Mouse (Mus musculus) heart, adult 11 months (tissue): ENCODE results near the gene Usp39.

Experiments
- DNase-seq: peaks from one replicate; pipeline ENCODE4 v3.0.0; 2022

Usp39 gene

DNA sequence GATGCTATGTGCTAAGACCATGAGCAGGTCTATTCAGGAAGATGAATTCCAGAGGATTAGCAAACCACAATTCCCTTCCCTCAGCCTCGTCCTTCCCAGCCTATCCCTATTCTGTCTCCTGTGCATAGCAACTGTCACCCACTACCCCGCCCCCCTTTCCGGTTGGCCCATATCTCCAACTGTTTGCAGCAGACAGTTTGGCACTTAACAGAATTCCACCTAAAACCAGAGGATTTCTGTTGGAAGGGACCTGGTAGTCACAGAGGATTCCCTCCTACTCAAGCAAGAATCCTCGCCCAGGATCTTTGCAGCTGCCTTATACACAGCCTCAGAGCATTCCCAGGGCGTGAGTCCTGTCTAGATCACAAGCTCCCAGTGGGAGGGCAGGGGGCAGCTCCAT is 26.2 kb upstream of the Usp39 start:
- peak; percentile 95 for DNase-seq

DNA sequence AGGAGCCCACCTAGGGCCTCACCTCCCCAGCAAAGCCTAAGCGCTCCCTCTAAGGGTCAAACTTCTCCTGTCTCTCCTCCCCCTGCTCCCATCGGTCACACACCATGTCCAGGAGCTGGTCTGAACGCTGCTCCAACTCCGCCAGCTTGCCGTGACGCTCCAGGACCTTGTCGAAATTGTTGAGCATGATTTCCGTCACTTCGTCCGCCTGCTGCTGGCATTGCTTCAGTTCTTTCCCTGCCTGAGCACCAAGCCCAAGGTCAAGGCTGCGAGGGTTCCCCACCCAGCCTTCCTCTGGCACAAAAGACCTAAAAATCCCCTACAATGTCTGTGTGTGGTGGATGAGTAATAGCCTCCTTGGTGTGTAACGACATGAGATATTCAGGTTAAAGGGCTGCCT is 25.1 kb upstream of the Usp39 start:
- DNase-seq = peak; percentile 93

DNA sequence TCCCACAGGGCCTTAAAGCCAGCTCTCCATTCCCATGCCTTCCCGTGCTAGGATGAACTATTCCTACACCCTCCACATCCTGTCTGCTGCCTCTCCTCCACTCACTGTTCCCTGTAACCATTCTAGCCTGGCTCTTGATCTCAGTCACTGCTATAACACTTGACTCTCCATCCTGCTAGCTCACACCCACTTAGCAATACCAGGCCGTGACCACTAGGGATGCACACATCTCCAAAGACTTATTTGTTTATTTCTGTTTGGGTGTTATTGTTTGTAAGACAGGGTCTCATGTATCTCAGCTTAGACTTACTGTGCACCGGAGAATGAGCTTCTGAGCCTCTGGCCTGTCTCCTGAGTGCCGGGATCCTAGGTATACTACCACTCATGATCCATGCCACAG is 24.6 kb upstream of the Usp39 start:
- peak; percentile 83 for DNase-seq

DNA sequence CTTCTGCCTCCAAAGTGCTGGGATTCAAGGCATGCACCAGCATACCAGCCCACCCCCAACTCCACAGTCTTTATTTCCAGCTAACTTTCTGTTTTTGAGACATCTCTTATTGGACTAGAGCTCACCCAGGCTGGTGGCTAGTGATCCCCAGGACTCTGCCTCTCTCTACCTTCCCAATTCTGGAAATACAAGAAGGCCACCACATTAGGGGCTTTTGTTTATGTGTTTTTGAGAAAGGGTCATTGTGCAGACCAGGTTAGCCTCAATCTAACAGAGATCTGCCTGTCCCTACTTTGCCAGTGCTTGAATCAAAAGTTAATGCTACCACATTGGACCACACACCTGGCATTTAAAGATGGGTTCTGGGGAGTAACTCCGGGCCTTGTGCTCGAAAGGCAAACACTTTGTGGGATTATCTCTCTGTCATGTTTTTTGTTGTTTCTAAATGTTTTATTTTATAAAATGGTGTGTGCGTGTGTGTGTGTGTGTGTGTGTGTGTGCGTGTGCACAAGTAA is 22.5 kb upstream of the Usp39 start:
- DNase-seq = no peak

DNA sequence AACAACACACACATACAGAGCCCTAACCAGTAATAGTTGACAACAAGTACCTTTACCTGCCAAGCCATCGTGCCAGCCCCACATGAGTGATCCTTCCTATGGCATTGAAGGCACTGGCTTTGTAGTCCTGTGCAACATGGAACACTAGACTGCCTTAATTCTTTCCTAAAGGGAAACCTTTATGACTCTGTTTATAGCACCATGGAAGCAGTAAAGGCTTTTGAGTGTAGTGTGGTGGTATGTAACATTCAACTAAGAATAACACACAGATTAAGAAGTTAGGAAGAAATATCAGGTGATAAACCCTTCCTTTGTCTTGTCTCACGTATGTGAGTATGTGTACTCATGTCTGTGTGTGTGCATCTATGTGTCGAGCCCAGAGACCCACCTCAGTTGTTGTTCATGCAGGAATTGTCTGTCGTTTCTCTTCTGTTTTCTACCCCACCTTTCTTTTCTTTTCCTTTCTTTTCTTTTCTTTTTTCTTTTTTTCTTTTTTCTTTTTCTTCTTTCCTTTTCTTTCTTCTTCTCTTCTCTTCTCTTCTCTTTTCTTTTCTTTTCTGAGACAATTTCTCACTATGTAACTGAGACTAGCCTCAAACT is 22.0 kb upstream of the Usp39 start, which contains the start of gene Rnf181:
Rnf181 (minus strand) TSS at position 113 of the 600 bp plus-strand sequence.
- DNase-seq = no peak

DNA sequence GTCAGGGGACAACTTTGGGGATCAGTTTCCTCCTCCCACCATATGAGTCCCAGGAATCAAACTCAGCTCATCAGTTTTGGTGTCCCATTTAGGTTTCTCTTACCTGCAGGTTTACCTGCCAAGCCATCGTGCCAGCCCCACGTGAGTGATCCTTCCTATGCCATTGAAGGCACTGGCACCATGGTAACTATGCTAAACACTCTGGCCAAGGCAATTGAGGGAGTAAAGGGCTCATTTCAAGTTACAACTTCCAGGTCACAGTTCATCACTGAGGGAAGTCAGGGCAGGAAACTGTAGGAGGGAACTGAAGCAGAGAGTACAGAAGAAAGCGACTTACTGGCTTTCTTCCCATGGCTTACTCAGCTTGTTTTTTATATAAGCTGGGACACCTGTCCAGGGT is 21.3 kb upstream of the Usp39 start:
- no peak for DNase-seq

DNA sequence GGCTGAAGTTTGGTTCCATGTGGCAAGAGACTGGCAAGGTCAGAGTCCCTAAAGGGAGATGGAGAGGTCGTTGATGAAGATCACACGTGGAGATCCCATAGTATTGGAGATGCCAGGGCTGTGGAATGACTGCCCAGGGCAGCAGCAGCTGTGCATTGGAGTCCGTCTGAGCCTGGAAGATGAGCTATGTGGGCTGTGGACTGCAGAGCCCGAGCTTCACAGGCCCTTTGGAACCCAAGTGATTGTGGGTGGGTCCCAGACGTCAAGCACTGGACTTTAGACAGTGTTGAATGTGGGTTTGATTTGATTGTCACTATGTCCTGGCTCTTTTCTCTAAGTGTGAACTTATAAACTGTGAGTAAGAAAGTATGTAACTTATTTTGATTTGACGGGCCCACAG is 20.0 kb upstream of the Usp39 start:
- no peak for DNase-seq

DNA sequence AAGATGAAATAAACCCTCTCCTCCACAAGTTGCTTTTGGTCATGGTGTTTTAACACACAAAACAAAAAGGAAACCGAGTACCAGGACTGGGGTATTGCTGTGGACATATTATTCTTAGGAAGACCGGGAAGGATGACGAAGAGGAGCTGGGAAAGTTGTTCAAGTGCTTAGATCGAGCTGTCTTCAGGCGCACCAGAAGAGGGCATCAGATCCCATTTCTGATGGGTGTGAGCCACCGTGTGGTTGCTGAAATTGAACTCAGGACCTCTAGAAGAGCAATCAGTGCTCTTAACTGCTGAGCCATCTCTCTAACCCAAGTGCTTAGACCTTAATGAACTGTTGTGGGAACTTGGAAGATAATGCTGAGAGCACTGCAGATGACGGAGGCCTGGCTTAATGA is 19.0 kb upstream of the Usp39 start:
- no peak for DNase-seq

DNA sequence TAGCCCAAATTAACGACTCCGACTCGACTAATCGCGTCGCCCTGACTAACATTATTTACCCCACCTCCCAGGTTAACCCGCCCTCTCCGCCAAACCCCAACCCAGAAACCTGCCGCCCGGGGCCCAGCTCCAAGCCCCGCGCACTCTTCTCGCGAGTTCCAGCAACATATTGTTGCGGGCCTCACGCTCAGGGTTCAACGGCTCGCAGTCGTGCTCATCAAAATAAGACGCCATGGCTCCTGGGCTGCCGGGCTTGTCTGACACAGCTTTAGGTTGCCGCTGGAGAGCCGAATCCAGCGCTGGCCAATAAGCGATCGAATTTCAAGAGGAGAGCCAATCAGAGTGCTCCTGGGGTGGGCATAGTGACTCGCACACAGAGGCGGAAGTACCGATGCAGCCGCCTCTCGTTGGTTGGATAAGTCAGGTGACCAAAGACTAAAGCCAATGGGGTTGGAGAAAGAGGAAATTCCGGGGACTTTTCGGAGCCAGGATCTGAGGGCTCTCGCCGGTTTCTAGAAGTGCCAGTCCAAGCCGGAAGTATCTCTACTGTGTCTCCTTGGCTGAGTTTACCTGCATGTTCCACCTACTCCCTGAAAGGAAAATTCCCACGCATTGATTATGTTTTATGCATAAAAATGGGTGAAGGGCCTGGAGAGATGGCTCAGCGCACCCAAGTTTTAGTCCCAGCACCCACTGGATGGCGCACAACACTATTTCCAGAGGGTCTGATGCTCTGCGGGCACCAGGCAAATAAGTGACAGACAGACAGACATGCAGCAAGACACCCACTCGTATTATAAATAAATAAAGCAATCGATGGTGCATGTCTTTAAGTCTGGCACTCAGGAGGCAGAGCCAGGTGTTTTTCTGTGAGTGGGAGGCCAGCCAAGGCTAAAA is 17.4 kb upstream of the Usp39 start:
- DNase-seq = peak; percentile 100

DNA sequence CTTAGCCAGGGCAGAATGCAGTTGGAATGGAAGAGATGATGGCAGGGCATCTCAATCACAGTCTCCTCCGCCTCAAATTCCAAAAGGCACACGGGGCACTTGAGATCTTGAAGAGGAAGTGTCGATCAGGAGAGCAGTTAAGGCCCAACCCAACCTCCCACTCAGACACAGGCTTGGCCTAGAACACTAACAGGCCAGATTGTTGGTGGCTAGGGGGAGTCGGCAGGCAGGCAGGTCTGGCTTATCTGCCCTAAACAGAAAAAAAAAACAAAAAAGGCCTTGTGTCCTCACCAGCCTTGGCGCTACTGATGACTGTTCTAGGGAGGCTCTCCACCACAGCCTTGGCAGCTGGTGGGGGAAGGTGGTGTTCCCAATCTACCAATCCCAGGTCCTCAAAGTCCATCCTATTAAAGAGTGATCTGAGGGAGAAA is 16.2 kb upstream of the Usp39 start:
- DNase-seq = peak; percentile 90

DNA sequence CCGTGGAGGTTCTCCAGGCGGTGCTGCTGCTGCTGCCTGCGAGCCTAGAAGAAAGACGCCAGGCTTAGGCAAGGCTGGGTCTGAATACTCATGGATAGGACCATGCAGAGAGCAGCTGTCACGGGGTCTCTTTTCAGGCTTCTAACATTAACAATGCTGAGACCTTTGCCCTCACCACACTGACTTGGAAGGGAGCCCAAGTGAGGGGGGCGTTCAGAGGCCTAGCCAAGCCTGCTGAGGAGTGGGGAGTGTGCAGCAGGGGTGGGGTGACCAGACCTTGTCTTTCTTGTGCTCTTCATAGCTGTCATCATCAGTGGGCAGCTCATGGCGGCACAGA is 15.6 kb upstream of the Usp39 start:
- peak; percentile 90 for DNase-seq

DNA sequence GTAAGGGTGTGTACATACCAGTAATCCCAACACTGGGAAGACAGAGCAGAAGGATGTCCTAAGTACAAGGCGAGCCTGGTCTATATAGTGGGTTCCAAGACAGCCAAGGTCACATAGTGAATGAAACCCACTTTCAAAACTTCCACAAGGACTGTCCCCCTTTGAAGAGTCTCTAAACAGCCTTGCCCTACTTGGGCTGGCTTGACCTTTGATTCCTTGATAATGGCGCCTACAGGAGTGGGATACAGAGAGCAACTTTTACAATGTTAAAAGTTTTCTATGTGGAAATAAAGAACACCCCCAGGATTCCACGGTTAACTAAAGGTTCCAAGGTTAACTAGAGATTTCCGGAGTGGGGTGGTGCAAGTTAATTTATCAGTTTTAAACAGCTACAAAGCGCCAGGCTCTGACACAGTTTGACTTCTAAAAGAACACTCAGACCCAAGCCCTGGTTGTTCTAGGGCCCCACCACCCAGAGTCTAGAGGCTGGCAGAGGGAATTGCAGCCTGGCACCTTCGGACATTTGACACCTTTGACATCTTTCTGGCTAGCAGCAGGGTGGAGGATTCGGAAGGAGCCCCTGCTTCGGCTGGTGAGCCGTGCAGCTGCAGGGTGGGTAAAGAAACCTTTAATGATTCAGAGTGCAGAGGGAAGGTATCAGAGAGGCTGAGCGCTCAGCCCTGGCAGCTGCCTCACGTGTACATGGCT is 15.1 kb upstream of the Usp39 start:
- peak; percentile 91 for DNase-seq

DNA sequence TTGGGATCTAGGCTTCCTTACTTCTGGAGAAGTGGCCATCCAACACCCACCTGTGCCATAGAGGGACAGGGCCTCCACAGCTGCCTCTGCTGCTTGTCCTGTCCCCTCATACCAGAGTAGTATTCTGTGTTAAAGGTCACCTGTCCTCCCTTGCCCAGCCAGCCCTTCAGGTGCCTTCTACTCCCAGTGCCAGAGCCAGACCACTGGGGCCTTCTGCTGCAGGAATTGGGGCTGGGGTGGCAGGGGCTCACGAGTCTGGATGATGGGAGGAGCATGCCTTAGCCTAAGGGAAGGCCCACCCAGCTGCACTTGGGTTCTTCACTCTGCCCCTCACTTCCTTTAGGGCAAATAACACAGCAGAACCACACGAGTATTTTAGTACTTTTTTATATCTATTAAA is 14.4 kb upstream of the Usp39 start:
- peak; percentile 87 for DNase-seq

DNA sequence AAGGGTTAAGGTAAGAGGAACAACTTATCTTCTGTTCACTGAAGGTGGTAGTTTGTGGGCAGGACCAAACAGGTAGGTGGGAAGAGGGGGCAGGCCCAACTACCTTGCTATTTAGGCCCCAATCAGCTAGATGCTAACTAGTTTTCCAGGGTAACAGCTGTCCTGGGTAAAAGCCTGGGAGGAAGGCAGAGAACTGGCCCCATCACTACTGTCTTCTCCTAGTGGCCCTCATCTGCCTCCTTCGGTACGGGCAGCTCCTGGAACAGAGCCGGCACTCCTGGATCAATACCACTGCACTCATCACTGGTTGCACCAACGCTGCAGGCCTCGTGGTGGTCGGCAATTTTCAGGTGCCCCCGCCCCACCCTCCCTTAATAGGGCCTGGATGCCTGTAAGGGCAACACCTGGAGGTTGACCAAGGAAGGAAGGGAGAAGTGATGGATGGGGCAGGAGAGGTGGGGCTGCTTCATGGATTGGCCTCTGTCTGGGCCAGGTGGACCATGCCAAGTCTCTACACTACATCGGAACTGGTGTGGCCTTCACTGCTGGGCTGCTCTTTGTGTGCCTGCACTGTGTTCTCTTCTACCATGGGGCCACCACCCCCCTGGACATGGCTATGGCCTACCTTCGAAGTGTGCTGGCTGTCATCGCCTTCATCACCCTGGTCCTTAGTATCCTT is 13.2 kb upstream of the Usp39 start:
- DNase-seq = peak; percentile 87

DNA sequence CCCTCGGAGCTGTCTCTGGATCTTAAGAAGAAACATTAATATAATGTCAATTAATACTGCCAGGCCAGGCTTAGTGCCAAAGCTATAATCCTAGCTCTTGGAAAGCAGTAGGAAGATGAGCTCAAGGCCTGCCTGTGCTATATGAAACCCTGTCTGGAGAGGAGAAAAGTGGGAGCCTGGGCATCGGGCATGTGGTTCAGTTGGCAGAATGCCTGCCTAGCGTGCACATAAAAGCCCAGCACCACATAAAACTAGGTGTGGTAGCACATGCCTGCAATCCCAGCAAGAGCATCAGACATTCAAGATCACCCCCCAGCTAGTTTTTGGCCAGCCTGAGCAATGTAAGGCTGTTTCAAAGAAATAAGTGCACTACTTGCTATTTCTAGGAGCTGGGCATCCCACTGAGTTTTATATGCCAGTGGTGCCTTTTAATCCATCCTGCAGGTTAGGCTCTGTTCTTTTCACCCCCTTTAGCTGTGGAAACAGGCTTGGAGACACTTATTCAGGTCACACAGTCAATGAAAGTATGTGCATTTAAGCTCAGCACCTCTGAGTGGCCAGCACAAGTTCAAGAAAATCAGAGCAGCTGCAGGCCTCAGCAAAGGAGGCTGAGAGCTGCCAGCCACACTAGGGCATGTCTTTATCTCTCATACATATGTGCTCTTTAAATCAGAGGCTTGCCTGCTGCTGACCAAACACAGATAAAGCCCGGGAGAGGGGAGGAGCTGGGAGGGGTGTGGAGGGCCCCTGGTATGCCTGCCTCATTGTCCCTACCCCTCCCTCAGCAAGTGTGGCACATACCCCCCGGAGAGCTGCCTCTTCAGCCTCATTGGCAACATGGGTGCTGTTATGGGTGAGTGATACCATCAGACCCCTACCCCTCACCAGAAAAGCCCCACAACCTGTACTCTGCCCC is 12.4 kb upstream of the Usp39 start:
- DNase-seq = peak; percentile 90

DNA sequence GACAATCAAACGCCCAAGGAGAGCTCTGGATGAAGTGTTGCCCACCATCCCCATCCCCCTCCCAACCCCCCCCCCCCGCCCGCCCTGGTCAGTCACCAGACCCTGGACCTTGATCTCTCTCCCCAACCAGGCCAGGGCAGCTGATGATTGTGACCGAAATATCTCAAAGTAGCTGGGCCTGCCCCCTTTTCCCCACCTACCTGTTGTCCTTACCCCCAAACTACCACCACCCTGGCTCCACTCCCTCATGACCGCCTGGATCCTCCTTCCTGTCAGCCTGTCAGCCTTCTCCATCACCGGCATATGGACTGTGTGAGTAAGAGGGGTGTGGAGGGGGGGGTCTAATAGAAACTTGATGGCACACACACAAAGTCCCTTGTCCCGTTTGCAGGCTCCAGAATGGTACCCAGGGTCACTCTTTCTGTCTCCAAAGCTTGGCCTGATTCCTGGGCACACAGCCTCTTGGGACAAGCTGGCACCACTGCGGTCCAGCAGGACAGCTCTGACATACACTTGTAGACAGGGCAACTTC is 11.1 kb upstream of the Usp39 start:
- peak; percentile 95 for DNase-seq

DNA sequence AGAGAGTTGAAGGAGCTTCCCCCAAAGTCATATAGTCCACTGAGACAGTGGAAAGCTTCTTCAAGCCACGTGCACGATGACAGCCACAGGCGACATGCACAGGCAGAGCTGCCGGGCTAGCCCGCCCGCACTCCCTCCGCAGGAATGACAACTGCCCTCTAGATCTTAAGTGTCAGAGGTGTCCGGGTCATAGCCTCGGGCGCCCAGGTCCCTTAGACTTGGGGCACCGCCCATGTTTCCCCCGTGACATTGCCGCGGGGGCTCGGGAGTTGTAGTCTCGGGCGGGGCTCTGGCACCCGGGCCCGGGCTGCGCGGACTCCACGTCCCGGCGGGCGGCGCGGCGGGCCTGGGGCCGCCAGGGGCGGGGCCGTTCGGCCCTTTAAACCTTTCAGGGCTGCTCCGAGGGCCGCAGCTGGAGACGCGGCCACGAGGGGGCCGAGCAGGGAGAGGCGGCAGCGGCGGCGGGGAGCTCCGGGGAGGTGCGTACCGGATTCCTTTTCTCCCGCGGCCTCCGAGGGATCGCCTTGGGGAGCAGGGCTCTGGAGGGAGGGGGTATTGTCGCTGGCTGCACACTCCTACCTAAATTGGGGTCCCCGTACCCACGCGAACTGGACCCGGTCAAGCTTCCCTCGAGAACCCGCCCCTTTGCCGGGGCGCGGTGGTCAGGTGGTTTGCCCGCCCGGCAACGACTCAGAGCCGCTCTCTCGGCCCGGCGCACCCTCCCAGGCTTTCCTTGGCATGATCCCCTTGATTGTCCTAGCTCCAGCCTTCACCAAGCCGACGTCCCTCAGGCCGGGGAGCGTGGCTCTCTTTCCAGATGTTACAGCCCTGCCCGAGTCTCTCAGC is 10.3 kb upstream of the Usp39 start, which contains the start of gene Tmem150a:
Tmem150a (plus strand) TSS at position 382 of the 846 bp plus-strand sequence.
- DNase-seq = peak; percentile 99

DNA sequence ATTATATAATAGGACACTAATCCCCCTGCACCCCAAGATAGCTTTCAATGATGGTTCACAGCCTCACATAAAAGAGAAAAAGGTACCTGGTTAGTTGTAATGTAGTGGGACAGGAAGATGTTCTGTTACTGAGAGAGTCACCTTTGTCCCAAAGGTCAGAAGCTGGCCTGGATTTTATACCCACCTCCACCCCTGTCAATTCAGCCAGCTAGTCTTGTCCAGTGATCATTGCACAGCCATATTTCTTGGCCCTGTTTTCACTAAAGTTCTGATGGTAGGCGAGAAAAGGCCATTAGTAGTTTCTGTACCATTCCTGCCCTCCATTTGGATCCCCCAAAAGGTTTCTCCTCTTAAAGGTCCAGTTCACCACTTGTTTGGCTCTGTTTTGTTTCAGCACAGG is 9.0 kb upstream of the Usp39 start:
- DNase-seq = peak; percentile 88

DNA sequence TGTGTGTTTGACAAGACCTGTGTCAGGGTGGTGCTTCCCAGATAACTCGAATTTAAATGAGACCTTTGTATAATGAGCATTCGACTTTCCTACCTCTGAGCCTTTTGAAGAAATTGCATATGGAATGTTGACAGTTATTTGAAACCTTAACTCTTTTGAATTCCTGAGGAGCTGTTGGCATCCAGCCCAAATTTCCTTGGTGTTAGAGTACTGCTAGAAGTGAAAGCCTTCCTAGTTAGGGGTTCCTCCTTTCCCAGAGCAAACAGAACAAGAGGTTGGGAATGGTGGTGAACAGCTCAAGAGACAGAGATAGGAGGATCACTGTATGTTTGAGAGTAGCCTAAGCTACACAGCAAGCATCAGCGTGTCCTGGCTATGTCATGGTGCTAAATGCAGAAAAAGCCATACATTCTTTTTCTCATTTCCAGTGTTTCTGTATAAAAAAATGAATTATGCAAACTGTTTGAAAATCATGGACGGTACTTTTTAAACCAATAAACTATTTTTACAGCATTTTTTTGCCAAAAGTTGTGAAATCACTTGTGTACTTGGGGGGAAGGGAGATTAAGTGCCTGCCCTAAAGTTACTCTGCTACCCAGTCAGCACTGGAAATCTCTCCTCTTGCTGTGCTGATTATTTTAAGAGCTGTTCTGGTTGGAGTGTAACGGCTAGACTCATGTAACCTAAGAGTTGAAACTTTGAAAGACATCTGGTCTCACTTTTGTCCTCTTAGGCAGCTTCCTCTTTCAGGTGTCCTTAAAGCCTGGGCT is 7.8 kb upstream of the Usp39 start:
- DNase-seq = no peak

DNA sequence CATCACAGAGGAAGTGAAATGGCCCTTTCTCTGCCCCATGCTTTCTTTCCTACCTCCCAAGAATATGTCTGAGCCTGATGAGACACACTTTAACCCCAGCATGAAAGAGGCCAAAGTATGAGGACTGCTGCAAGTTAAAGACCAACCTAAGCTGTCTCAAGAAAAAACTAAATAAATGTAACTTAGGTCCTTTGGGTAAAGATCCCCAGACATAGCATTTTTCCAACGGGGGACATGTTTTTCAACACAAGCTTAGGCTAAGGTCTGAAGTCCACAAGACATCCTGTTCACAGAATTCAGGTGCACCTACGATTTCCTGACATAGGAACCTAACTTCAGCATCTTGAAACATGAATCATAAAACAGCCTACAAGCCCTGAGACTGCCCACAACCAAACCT is 5.2 kb upstream of the Usp39 start:
- no peak for DNase-seq
